Mouse (Mus musculus): ENCODE data around the gene St6gal2.

The St6gal2 gene

DNA sequence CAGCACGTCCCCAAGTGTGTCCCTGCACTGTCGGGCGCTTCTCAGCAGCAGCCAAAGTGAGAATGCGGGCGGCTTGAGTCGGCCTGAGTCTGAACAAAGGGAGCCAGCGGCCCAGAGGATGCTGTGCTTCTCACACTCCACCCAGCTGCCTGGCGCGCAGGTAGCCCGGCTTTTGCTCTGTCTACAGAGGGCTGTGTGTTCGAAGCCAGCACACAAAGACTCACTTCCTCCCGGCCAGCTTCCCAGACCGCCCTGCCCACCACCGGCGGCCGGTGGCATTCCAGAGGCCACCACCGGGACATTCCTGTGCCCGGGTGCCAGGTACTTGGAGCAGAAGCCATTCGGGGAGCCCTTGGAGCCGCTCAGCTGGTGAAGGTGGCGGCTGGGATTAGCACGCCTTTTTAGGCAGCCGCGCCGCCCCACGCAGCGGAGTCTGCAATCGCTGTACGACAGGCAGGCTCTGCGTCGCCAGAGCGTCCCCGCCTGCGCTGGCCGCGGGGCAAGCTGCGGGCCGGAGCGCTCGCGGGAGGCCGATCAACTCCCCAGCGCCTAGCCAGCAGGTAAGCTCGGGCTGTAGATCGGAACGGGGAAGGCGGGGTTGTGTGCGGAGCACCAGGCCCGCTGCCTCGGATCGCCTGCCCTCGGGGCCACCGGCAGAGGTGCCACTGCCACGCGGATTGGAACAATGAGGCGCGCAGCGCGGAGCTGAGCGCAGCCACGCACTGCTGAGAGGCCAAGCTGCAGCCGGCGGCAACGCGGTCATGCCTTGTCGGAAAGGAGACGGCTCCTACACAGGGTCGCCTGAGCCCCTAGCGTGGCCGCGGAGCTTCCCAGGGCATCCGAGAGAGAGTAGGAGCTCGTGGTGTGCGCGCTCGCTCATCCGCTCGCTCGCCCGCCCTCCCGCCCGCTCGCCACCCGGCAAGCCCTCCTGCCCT, at the start of gene St6gal2:
Gene St6gal2, plus strand, starts transcription at position 133 of the 935 bp plus-strand sequence.
- DNase-seq: no peak

DNA sequence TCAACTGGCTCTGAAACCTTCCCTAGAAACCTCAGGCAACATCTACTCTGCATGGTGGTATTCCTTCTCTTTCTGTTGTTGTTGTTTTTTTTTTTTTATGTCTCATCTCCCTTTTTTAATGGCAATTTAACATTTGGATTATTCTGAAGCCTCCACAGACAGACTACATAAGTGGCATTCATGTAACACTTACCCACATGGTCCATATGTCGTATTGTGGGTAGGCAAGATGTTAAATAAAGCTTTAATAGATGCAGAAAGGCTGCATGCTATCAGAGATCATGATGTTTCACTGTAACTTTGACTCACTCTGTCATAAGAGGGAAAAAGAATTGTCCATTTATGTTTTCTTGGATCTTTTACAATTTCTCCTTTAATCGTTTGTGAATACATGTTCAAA, 39.1 kb upstream of the St6gal2 start:
- no peak for DNase-seq

- no peak for DNase-seq
Measured at GRCm38 (mm10) chr17:55416519-55416918, 28.7 kb upstream of the St6gal2 start.

DNA sequence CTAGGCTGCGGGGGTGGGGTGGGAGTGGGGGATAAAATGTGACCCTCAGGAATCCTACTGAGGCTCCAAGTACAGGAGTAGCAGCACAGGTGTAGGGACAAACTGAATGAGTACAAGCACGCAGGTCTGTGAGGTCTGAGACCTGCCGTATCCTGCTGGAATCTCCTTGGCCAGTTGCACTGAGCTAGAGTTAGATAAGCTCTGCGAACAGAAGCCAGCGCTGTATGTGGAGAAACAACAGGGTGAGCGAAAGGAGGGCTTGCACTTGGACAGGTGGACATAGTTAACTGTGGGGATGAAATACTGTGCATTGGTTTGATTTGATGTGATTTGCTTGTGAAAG, 974 bp downstream of the St6gal2 start:
- no peak for DNase-seq

- DNase-seq: no peak
Measured at GRCm38 (mm10) chr17:55446698-55447097, 1.5 kb downstream of the St6gal2 start.

- no peak for DNase-seq
Measured at GRCm38 (mm10) chr17:55450943-55451342, 5.8 kb downstream of the St6gal2 start.

DNA sequence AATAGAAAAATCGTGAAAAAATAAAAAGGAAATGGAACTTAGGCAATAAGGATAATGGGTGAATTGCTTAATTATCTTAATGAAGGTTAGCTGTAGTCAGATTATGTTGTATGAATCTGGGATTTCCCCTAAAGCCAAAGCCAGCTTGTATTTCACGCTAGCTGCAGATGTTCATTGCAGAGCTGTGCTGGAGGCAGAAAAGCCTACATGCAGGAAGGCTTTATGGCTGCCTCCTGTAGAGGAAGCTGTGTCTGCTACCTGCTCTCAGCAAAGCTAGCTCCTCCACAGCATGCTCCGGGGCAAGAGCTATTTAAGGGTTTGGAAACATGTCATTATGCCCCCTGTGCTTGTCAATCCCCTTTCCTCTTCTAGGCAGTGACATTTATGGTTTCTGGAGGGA, 9.3 kb downstream of the St6gal2 start:
- no peak for DNase-seq

- DNase-seq: no peak
Measured at GRCm38 (mm10) chr17:55460187-55460586, 15.0 kb downstream of the St6gal2 start.

- no peak for DNase-seq
Measured at GRCm38 (mm10) chr17:55467579-55467978, 22.4 kb downstream of the St6gal2 start.

- DNase-seq: no peak
Measured at GRCm38 (mm10) chr17:55468963-55469362, 23.8 kb downstream of the St6gal2 start.

DNA sequence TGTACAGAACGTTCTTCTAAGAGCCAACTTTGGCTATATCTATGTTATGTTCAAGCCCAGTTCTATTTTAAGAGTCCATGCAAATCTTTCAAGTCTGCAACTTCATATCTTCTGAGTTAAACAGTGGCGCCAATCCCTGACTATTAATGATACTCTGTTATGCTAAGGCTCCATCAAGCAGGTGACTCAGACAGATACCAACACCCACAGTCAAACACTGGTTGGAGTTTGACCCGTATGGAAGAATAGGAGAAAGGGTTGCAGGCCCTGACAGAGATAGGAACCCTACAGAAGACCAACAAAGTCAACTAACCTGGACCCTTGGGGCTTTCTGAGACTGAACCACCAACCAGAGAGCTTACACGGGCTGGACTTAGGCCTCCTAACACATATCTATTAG, 30.8 kb downstream of the St6gal2 start:
- DNase-seq: no peak

DNA sequence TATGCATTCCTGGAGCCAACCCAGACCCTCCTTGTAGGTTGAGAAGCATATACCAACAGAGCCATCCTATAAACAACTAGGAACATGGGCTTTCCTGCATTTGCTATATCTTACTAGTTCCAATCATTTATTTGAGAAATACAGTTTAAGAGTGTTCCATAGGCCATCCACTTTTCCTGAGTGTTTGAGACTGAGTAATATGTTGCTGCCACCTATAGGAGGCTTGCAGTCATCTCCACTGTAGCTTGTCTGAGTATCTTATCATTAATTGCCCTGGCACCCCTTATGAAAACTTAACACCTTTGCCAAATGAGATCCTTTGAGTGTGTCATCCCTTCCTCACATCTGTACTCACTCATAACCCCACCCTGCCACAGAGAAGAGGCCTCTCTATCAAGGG, 32.2 kb downstream of the St6gal2 start:
- no peak for DNase-seq

DNA sequence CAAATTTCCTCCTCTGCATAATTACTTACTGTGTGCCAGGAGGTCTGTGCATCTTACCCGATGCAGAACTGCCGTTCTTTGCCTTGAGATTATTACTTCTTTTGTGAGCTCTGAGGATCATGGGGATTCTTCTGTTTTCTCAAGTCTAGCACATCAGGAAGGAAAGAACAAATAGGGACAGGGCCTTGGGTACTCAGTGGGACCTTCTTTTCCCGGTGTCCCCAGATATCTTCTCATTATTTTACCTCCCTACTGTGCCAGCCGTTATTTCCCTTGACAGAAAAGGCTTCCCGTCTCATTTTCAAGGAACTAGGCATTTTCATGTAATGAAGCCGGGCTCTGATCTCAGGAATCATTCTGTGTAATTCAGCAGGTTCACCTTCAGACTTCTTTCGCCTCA, 34.2 kb downstream of the St6gal2 start:
- no peak for DNase-seq

DNA sequence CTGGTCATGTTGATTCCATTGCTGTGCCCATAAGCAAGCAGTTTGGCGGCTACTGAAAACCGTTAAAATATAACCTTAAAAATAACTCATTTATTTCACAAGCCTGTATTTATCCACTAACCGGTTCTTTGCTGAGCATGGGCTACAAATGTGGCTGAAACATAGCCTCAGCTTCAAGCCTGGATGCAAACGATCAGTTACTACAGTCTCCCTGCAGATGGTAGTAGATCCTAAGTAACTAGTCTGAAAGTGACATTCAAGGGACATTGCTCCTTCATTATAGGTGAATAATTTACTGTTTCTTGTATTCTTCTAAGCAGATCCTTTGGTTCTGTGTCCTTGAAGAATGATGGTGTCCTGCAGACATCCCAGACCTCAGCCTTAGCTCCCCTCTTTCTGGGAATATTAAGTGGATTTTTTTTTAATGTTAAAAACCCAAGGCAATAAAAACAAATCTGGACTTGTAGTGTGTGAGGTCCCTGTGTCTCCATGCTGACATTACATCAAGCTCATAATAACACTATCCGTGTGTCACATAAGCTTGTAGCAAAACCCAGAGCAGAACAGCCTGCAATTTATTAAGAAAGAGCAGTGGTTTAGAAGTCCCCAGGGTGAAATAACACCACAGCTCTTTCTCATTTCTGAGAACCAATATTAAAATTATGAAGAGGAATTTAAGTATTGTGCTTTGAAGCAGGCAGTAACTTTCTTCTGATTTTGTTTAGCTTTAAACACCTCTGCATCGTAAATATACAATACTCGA, 39.1 kb downstream of the St6gal2 start:
- DNase-seq: no peak

- DNase-seq: no peak
Measured at GRCm38 (mm10) chr17:55531872-55532271, 86.7 kb downstream of the St6gal2 start.

- DNase-seq: no peak
Measured at GRCm38 (mm10) chr17:55548476-55548875, 103.3 kb downstream of the St6gal2 start.

GRCm38 (mm10) chr17:55561774-55562173, 116.6 kb downstream of the St6gal2 start:
- no peak for DNase-seq

Measured in kidney, adult 11 months (tissue).